Mouse (Mus musculus) forebrain, embryonic 13.5 days (tissue): ENCODE data around the gene Tmsb15l. TPM values are rescaled to one million over a fixed set of nuclear protein-coding genes. Genes with fewer than 3 reads are reported as not detected.
"Not testable (repeated sequence)": the region's sequence is repeated elsewhere in the genome, so short reads cannot be mapped to it uniquely, and the experiment has no call there.

Experiments
- ATAC-seq: fragments of 200-750 bp; cut with Nextera tagmentation; 2 replicates; pipeline ENCODE4 v1.8.0; 2017
- H3K27ac ChIP-seq: fragments of 300-500 bp; sonication (generic); 2 replicates; pipeline ENCODE4 v1.5.1; 2015; ENCODE audit warnings: inconsistent platforms, mild to moderate bottlenecking, moderate library complexity
- H3K27me3 ChIP-seq: fragments of 300-500 bp; sonication (generic); 2 replicates; pipeline ENCODE4 v1.6.1; 2015; ENCODE audit warnings: mild to moderate bottlenecking, inconsistent platforms
- H3K36me3 ChIP-seq: fragments of 300-500 bp; sonication (generic); 2 replicates; pipeline ENCODE4 v1.6.1; 2015; ENCODE audit warnings: mild to moderate bottlenecking, inconsistent platforms; ENCODE audit not compliant: poor library complexity, severe bottlenecking
- H3K4me1 ChIP-seq: fragments of 300-500 bp; sonication (generic); 2 replicates; pipeline ENCODE4 v1.6.1; 2015; ENCODE audit warnings: inconsistent platforms
- H3K4me2 ChIP-seq: fragments of 300-500 bp; sonication (generic); 2 replicates; pipeline ENCODE4 v1.6.1; 2015; ENCODE audit warnings: inconsistent platforms, mild to moderate bottlenecking, moderate library complexity
- H3K4me3 ChIP-seq: fragments of 300-500 bp; sonication (generic); 2 replicates; pipeline ENCODE4 v1.5.1; 2015; ENCODE audit warnings: mild to moderate bottlenecking, inconsistent platforms
- H3K9ac ChIP-seq: fragments of 300-500 bp; sonication (generic); 2 replicates; pipeline ENCODE4 v1.6.1; 2015; ENCODE audit warnings: mild to moderate bottlenecking, inconsistent platforms
- H3K9me3 ChIP-seq: fragments of 300-500 bp; sonication (generic); replicated peaks from 2 replicates; pipeline ENCODE4 v1.6.1; 2016; ENCODE audit warnings: inconsistent platforms
- WGBS: fragments of 180-500 bp; shearing (Covaris S2); methylation state at CpG from one replicate; pipeline ENCODE4 v1.1.7; 2015; 5-methylcytosine and 5-hydroxymethylcytosine counted together
- polyA plus RNA-seq: library from polyadenylated mRNA; unstranded; fragments of >200 nt; fragmentation: Nextera tagmentation; extraction: Ambion mirVana; gene quantifications from 2 replicates; pipeline ENCODE4 v1.2.1, GENCODE M21; 2015

The Tmsb15l gene
- polyA plus RNA-seq: 9.0 and 10.2 TPM in 2 replicates

GRCm38 (mm10) chrX:136976424-136977084, at the start of gene Tmsb15l, which contains the start of gene Tmsb15b1:
Tmsb15l (minus strand) TSS chrX:136976869.
Tmsb15b1 (minus strand) TSS chrX:136976874.
- Histone ChIP-seq H3K4me3 (peak within 1 kb of the TSS; percentile 46), H3K36me3 (no peaks in the 10 kb centered on the region), H3K4me2 (peak within 1 kb of the TSS; percentile 60), H3K9ac (peak within 1 kb of the TSS; percentile 58), H3K4me1 (no peaks in the 10 kb centered on the region), H3K27me3 (no peaks in the 10 kb centered on the region), H3K9me3 (no peaks in the 10 kb centered on the region), H3K27ac (no peak within 1 kb of the TSS)
- 35% methylated on average over 15 of the region's 15 CpGs for WGBS
- ATAC-seq: peak; percentile 100

GRCm38 (mm10) chrX:137019310-137019709, 42.6 kb upstream of the Tmsb15l start:
- Histone ChIP-seq H3K4me1 (no peaks in the 10 kb centered on the region), H3K4me2 (no peak overlapping the region), H3K27ac (no peak overlapping the region), H3K9ac (no peak overlapping the region), H3K36me3 (no peaks in the 10 kb centered on the region), H3K9me3 (no peaks in the 10 kb centered on the region), H3K4me3 (no peak overlapping the region), H3K27me3 (no peaks in the 10 kb centered on the region)
- 17% methylated on average over 1 of the region's 1 CpGs for WGBS
- 0 out of 2 replicates have a peak, but pooled peaks have one; percentile 16 for ATAC-seq

- Histone ChIP-seq H3K4me3 (no peak overlapping the region), H3K27me3 (no peaks in the 10 kb centered on the region), H3K4me2 (no peak overlapping the region), H3K9me3 (no peaks in the 10 kb centered on the region), H3K27ac (no peak overlapping the region), H3K9ac (no peak overlapping the region), H3K4me1 (no peaks in the 10 kb centered on the region), H3K36me3 (no peaks in the 10 kb centered on the region; the same call in 1 of the 2 replicates)
- 83% methylated on average over 1 of the region's 1 CpGs for WGBS
- ATAC-seq: no peak
Measured at GRCm38 (mm10) chrX:137017668-137018067, 41.0 kb upstream of the Tmsb15l start.

GRCm38 (mm10) chrX:137015099-137015709, 38.5 kb upstream of the Tmsb15l start:
- Histone ChIP-seq H3K4me3 (no peak overlapping the region), H3K36me3 (no peaks in the 10 kb centered on the region; the same call in 1 of the 2 replicates), H3K9me3 (no peaks in the 10 kb centered on the region), H3K27me3 (no peaks in the 10 kb centered on the region), H3K4me2 (no peak overlapping the region), H3K9ac (no peak overlapping the region), H3K4me1 (no peaks in the 10 kb centered on the region), H3K27ac (no peak overlapping the region)
- WGBS: 53% methylated on average over 6 of the region's 6 CpGs
- ATAC-seq: peak; percentile 78

- no peak overlapping the region for H3K4me2 ChIP-seq
- no peak overlapping the region for H3K27ac ChIP-seq
- no peaks in the 10 kb centered on the region for H3K27me3 ChIP-seq
- H3K9me3 ChIP-seq: no peaks in the 10 kb centered on the region
- no peaks in the 10 kb centered on the region for H3K36me3 ChIP-seq
- H3K4me1 ChIP-seq: peaks cover 14% of the 10 kb centered on the region
- ATAC-seq: no peak
- no peak overlapping the region for H3K4me3 ChIP-seq
- no peak overlapping the region for H3K9ac ChIP-seq
- WGBS: 87% methylated on average over 2 of the region's 2 CpGs
Measured at GRCm38 (mm10) chrX:136996256-136996655, 19.6 kb upstream of the Tmsb15l start.

- H3K27me3 ChIP-seq: no peaks in the 10 kb centered on the region
- peak overlapping the region; percentile 73 for H3K9ac ChIP-seq
- peak overlapping the region; percentile 88 for H3K27ac ChIP-seq
- H3K9me3 ChIP-seq: no peaks in the 10 kb centered on the region
- 25% methylated on average over 14 of the region's 14 CpGs for WGBS
- peaks cover 14% of the 10 kb centered on the region for H3K4me1 ChIP-seq
- H3K36me3 ChIP-seq: no peaks in the 10 kb centered on the region
- no peak for ATAC-seq
- H3K4me2 ChIP-seq: peak overlapping the region; percentile 62
- peak overlapping the region; percentile 50 for H3K4me3 ChIP-seq
Measured at GRCm38 (mm10) chrX:136993641-136994040, 17.0 kb upstream of the Tmsb15l start.

GRCm38 (mm10) chrX:136992978-136993547, 16.4 kb upstream of the Tmsb15l start, which contains the start of gene Zcchc18:
Zcchc18 (plus strand) TSS chrX:136993155.
- 19% methylated on average over 26 of the region's 26 CpGs for WGBS
- peak within 1 kb of the TSS; percentile 88 for H3K27ac ChIP-seq
- H3K4me1 ChIP-seq: peaks cover 14% of the 10 kb centered on the region
- peak within 1 kb of the TSS; percentile 62 for H3K4me2 ChIP-seq
- peak; percentile 99 for ATAC-seq
- peak within 1 kb of the TSS; percentile 73 for H3K9ac ChIP-seq
- peak within 1 kb of the TSS; percentile 50 for H3K4me3 ChIP-seq
- no peaks in the 10 kb centered on the region for H3K36me3 ChIP-seq
- H3K9me3 ChIP-seq: no peaks in the 10 kb centered on the region
- H3K27me3 ChIP-seq: no peaks in the 10 kb centered on the region

- Histone ChIP-seq H3K9me3 (no peaks in the 10 kb centered on the region), H3K4me3 (peak overlapping the region; percentile 50), H3K36me3 (no peaks in the 10 kb centered on the region), H3K27ac (peak overlapping the region; percentile 88; the same call in 1 of the 2 replicates), H3K9ac (peak overlapping the region; percentile 73), H3K4me1 (peaks cover 14% of the 10 kb centered on the region), H3K27me3 (no peaks in the 10 kb centered on the region), H3K4me2 (peak overlapping the region; percentile 62)
- ATAC-seq: peak; percentile 62
- WGBS: 20% methylated on average over 19 of the region's 19 CpGs
Measured at GRCm38 (mm10) chrX:136992191-136992965, 15.7 kb upstream of the Tmsb15l start.

GRCm38 (mm10) chrX:136991274-136991673, 14.6 kb upstream of the Tmsb15l start:
- Histone ChIP-seq H3K27me3 (no peaks in the 10 kb centered on the region), H3K36me3 (no peaks in the 10 kb centered on the region), H3K9ac (no peak overlapping the region), H3K4me2 (peak overlapping the region; percentile 62; the same call in 1 of the 2 replicates), H3K9me3 (no peaks in the 10 kb centered on the region), H3K4me1 (peaks cover 14% of the 10 kb centered on the region), H3K27ac (no peak overlapping the region), H3K4me3 (no peak overlapping the region)
- ATAC-seq: no peak
- WGBS: 42% methylated on average over 2 of the region's 2 CpGs

- Histone ChIP-seq H3K4me2 (no peak overlapping the region), H3K4me1 (no peaks in the 10 kb centered on the region), H3K4me3 (no peak overlapping the region), H3K9ac (no peak overlapping the region), H3K36me3 (no peaks in the 10 kb centered on the region), H3K27me3 (no peaks in the 10 kb centered on the region), H3K9me3 (no peaks in the 10 kb centered on the region), H3K27ac (no peak overlapping the region)
- no peak for ATAC-seq
Measured at GRCm38 (mm10) chrX:136986039-136986438, 9.4 kb upstream of the Tmsb15l start.

- Histone ChIP-seq H3K9me3 (no peaks in the 10 kb centered on the region), H3K9ac (no peak overlapping the region), H3K27ac (no peak overlapping the region), H3K27me3 (no peaks in the 10 kb centered on the region), H3K4me1 (no peaks in the 10 kb centered on the region), H3K4me3 (no peak overlapping the region), H3K36me3 (no peaks in the 10 kb centered on the region), H3K4me2 (no peak overlapping the region)
- ATAC-seq: no peak
Measured at GRCm38 (mm10) chrX:136978616-136979015, 1.9 kb upstream of the Tmsb15l start.

GRCm38 (mm10) chrX:136975397-136975796, 1.3 kb downstream of the Tmsb15l start, which contains the start of gene Tmsb15b2:
Tmsb15b2 (minus strand) TSS chrX:136975497.
- not testable (repeated sequence) for H3K27ac ChIP-seq, ATAC-seq, H3K27me3 ChIP-seq, H3K4me1 ChIP-seq, H3K36me3 ChIP-seq, H3K9me3 ChIP-seq
- 88% methylated on average over 6 of the region's 6 CpGs for WGBS
- Histone ChIP-seq H3K4me2 (peak within 1 kb of the TSS; percentile 60), H3K4me3 (peak within 1 kb of the TSS; percentile 46), H3K9ac (peak within 1 kb of the TSS; percentile 58)
